Mouse (Mus musculus) heart, postnatal 25 days (tissue): ENCODE results near the gene Rhebl1. TPM values are rescaled to one million over a fixed set of nuclear protein-coding genes. Genes with fewer than 3 reads are reported as not detected.
A peak's percentile ranks its signal among the peaks of the same experiment; 100 is the strongest.
"Not testable (repeated sequence)": the region's sequence is repeated elsewhere in the genome, so short reads cannot be mapped to it uniquely, and the experiment has no call there.

Source experiments
- DNase-seq: peaks from one replicate; pipeline ENCODE4 v3.0.0; 2022; ENCODE audit warnings: low spot score
- intact Hi-C: fragments of 180-260 bp; cut with DNase I; formaldehyde crosslinking; loops from one replicate; pipeline ENCODE4 v1.15.1; 2025
- total RNA-seq, 2 experiments: library from RNA; stranded (reverse); gene quantifications; 2 replicates each; pipeline ENCODE4 v1.2.3; 2021

Gene Rhebl1
- 1 to 10 TPM; 2.0 to 2.8 TPM for total RNA-seq

GRCm38 (mm10) chr15:98893940-98894745 lies at the start of gene Rhebl1:
TSS of gene Rhebl1 (minus strand) at chr15:98894540.
- intact Hi-C loops: loop anchor here (2.0 kb wide), 2 partner anchors 35 to 101 kb away; no protein-coding TSS in a partner anchor
- DNase-seq: no peak

- intact Hi-C loops: no loop called here
Observed at GRCm38 (mm10) chr15:98943133-98943532, 48.8 kb upstream of the Rhebl1 start.

GRCm38 (mm10) chr15:98942081-98942480 lies 47.7 kb upstream of the Rhebl1 start:
- DNase-seq: no peak
- intact Hi-C loops: no loop called here

More at GRCm38 (mm10) chr15:98943133-98943532, 48.8 kb upstream of the Rhebl1 start:
- DNase-seq: no peak

GRCm38 (mm10) chr15:98941539-98941938 lies 47.2 kb upstream of the Rhebl1 start:
- DNase-seq: no peak
- intact Hi-C loops: no loop called here

GRCm38 (mm10) chr15:98940816-98941215 lies 46.5 kb upstream of the Rhebl1 start:
- DNase-seq: no peak

GRCm38 (mm10) chr15:98934217-98934839 lies 40.0 kb upstream of the Rhebl1 start, which contains the start of gene Tuba1b:
TSS of gene Tuba1b (minus strand) at chr15:98934565.
- intact Hi-C loops: loop anchor here (2.0 kb wide), 1 partner anchor 18 kb away; the partner anchor contains the start of genes Gm49450 and Tuba1a
- DNase-seq: peak; percentile 91

More at GRCm38 (mm10) chr15:98940816-98941215, 46.5 kb upstream of the Rhebl1 start:
- intact Hi-C loops: no loop called here

GRCm38 (mm10) chr15:98933833-98934216 lies 39.5 kb upstream of the Rhebl1 start:
- peak; percentile 90 for DNase-seq
- intact Hi-C loops: loop anchor here (2.0 kb wide), 1 partner anchor 19 kb away; the partner anchor contains the start of genes Gm49450 and Tuba1a

GRCm38 (mm10) chr15:98933004-98933671 lies 38.8 kb upstream of the Rhebl1 start:
- intact Hi-C loops, DNase-seq: not testable (repeated sequence)

- intact Hi-C loops: no loop called here
- no peak for DNase-seq
Observed at GRCm38 (mm10) chr15:98930998-98931397, 36.7 kb upstream of the Rhebl1 start.

- DNase-seq: no peak
- intact Hi-C loops: no loop called here
Observed at GRCm38 (mm10) chr15:98930017-98930734, 35.8 kb upstream of the Rhebl1 start.

- peak; percentile 42 for DNase-seq
- intact Hi-C loops: loop anchor here (1.0 to 2.0 kb wide), 2 partner anchors 36 to 51 kb away; no protein-coding TSS in a partner anchor
Observed at GRCm38 (mm10) chr15:98928598-98929240, 34.4 kb upstream of the Rhebl1 start.

- intact Hi-C loops: no loop called here
- DNase-seq: no peak
Observed at GRCm38 (mm10) chr15:98927566-98927965, 33.2 kb upstream of the Rhebl1 start.

- intact Hi-C loops: no loop called here
- no peak for DNase-seq
Observed at GRCm38 (mm10) chr15:98924682-98925081, 30.3 kb upstream of the Rhebl1 start.

- no peak for DNase-seq
- intact Hi-C loops: no loop called here
Observed at GRCm38 (mm10) chr15:98923031-98923537, 28.7 kb upstream of the Rhebl1 start.

- DNase-seq: no peak
- intact Hi-C loops: no loop called here
Observed at GRCm38 (mm10) chr15:98922581-98922980, 28.2 kb upstream of the Rhebl1 start.

GRCm38 (mm10) chr15:98921510-98921909 lies 27.2 kb upstream of the Rhebl1 start:
- intact Hi-C loops: no loop called here
- no peak for DNase-seq

GRCm38 (mm10) chr15:98918499-98918895 lies 24.2 kb upstream of the Rhebl1 start:
- not testable (repeated sequence) for DNase-seq
- intact Hi-C loops: loop anchor here (5.0 kb wide), 1 partner anchor 36 kb away; no protein-coding TSS in a partner anchor

- intact Hi-C loops: loop anchor here (5.0 kb wide), 1 partner anchor 36 kb away; no protein-coding TSS in a partner anchor
- DNase-seq: peak; percentile 100
Observed at GRCm38 (mm10) chr15:98917538-98918498, 23.5 kb upstream of the Rhebl1 start, which contains the start of gene Lmbr1l. TSS of gene Lmbr1l (minus strand) at chr15:98918231.
